Mouse (Mus musculus) G1E (cell line): ENCODE results near the gene Nlgn1.

Experiments used
- CTCF ChIP-seq: IDR thresholded peaks from 2 replicates; pipeline ENCODE4 v1.5.1; 2012; ENCODE audit warnings: low read depth, low read length, inconsistent platforms, mixed read lengths
- GATA1 ChIP-seq: IDR thresholded peaks from 2 replicates; pipeline ENCODE4 v1.6.1; 2012; ENCODE audit warnings: borderline replicate concordance, low read length, inconsistent platforms, mixed read lengths
- GATA2 ChIP-seq: IDR thresholded peaks from 2 replicates; pipeline ENCODE4 v1.6.1; 2012; ENCODE audit warnings: low read depth, low read length, inconsistent platforms, borderline replicate concordance
- POLR2AphosphoS5 ChIP-seq: IDR thresholded peaks from 2 replicates; pipeline ENCODE4 v1.6.1; 2012; ENCODE audit warnings: low read depth, low read length, inconsistent platforms; ENCODE audit not compliant: insufficient replicate concordance
- TAL1 ChIP-seq: conservative IDR thresholded peaks from 2 replicates; pipeline ENCODE4 v1.6.1; 2012; ENCODE audit warnings: low read depth, low read length, inconsistent platforms, mixed read lengths

DNA sequence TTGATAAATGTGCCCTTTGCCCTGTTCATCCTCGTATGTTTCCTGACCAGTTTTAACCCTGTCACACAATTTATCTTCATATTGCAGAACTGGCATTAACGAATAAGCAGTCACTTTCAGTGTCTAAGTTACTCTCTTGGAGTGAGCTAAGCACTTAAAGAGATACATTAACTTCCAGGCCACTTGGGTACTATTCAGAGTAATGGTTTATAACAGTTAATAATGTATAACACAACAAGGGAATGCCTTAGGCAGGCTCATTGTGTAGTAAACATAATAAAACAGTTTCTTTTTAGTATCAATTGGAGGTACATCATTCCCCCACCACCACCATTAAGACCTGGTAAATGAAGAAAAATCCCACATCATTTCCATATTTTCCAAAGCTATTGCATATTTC is 368.7 kb downstream of the Nlgn1 start:
- TF ChIP-seq CTCF, result no peak
- TF ChIP-seq GATA1, result no peak
- no peak for TF ChIP-seq POLR2AphosphoS5
- TF ChIP-seq GATA2, result no peak
- TF ChIP-seq TAL1, result no peak
